Mouse (Mus musculus): Measurements from ENCODE around the gene Cdh4. TPM values are rescaled to one million over a fixed set of nuclear protein-coding genes. Genes with fewer than 3 reads are reported as not detected.
A peak's percentile ranks its signal among the peaks of the same experiment; 100 is the strongest.

Cdh4 gene
- polyA plus RNA-seq, 1 experiment from 2014 or later: 8.8 TPM

DNA sequence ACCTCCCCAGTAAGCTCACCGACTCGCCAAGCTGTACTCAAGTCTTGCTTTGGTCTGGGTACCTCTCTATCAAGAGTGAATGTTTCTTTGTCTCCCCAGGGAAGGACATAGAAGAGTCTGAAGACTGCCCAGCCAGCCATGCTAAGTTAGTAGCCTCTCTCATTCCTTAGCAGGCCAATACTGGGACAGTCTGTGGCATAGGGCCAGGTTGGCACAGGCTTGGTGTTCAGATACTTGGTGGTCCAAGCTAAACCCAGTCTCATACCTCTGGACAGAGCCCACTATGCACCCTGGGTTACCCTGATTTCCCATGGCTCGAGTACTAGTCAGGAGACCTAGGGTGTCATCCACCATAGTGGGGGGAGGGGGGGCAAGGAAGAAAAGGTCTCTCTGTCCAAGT is 1.1 kb upstream of the Cdh4 start:
- no peaks in the 10 kb centered on the region for H3K9me3 ChIP-seq
- no peak overlapping the region for H3K27ac ChIP-seq
- H3K27me3 ChIP-seq: peaks cover 45% of the 10 kb centered on the region
- H3K4me2 ChIP-seq: no peak overlapping the region
- no peak overlapping the region for H3K4me3 ChIP-seq
- 73% methylated on average over 3 of the region's 3 CpGs for WGBS
- no peaks in the 10 kb centered on the region for H3K36me3 ChIP-seq
- ATAC-seq (ENCODE audit: insufficient number of reproducible peaks, low FRiP score, low TSS enrichment, low read depth): no peak
- peaks cover 21% of the 10 kb centered on the region for H3K4me1 ChIP-seq
- no peak overlapping the region for H3K9ac ChIP-seq

DNA sequence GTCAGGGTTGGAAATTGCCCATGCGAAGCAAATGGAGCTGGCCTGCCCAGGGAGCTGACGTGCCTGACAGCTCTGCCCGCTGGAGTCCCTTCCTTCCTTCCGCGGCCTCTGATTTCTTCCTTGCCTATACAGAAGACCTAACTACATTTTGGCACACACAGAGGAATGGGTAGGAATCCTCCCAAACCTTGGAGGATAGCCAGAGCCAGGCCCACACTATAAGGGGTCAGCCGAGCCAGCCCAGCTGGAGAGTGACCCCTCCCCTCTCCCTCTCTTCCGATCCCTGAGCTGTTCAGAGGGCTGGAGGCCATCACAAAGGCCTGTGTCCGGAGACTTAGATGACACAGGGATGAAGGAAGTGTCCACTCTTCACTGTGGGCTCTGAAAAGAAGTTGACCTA is 514 bp upstream of the Cdh4 start:
- no peaks in the 10 kb centered on the region for H3K9me3 ChIP-seq
- H3K36me3 ChIP-seq: no peaks in the 10 kb centered on the region
- H3K27me3 ChIP-seq: peaks cover 45% of the 10 kb centered on the region
- peak overlapping the region; percentile 99 for H3K4me2 ChIP-seq
- H3K27ac ChIP-seq: no peak overlapping the region
- no peak for ATAC-seq (ENCODE audit: insufficient number of reproducible peaks, low FRiP score, low TSS enrichment, low read depth)
- WGBS: 15% methylated on average over 8 of the region's 8 CpGs
- H3K4me1 ChIP-seq: peaks cover 21% of the 10 kb centered on the region
- H3K4me3 ChIP-seq: peak overlapping the region; percentile 68
- 0 out of 2 replicates have a peak overlapping the region, but pooled peaks have one; percentile 17 for H3K9ac ChIP-seq

DNA sequence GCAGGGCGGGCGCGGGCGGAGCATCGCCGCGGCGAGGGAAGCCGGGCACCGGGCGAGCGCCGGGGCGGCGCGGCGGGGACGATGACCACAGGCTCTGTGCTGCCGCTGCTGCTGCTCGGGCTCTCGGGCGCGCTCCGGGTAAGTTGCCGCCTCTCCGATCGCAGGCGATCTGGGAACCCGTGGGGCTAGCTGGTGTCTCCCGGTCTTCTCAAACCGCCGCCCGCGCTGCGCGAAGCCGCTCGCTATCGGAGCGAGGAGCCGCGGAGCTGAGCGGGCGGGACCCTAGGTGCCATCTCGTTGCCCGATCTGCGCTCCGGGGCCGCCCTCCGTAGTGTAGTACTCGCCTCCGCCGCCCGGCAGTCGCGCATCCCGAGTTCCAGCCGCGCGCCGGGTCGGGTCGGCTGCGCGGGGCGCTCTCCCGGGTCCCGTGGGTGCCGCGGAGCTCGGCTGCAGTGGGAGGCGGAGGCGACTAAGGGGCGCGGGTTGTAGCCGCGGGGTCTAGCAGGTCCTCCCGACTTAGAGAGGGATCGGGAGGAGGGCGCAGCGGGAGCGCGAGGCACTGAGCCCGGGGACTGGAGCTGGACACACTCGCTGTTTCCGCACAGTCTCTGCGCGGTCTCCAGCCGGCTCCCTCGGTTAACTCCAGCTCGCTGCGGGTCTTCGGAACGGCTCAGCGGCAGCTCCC is 452 bp downstream of the Cdh4 start:
- H3K27ac ChIP-seq: peak overlapping the region; percentile 61
- H3K4me3 ChIP-seq: peak overlapping the region; percentile 68
- no peaks in the 10 kb centered on the region for H3K36me3 ChIP-seq
- H3K27me3 ChIP-seq: peaks cover 45% of the 10 kb centered on the region
- no peaks in the 10 kb centered on the region for H3K9me3 ChIP-seq
- peak; percentile 64 for ATAC-seq (ENCODE audit: insufficient number of reproducible peaks, low FRiP score, low TSS enrichment, low read depth)
- peak overlapping the region; percentile 57 for H3K9ac ChIP-seq
- H3K4me1 ChIP-seq: peaks cover 21% of the 10 kb centered on the region
- H3K4me2 ChIP-seq: peak overlapping the region; percentile 99
- WGBS: under 1% methylated on average over 79 of the region's 95 CpGs

DNA sequence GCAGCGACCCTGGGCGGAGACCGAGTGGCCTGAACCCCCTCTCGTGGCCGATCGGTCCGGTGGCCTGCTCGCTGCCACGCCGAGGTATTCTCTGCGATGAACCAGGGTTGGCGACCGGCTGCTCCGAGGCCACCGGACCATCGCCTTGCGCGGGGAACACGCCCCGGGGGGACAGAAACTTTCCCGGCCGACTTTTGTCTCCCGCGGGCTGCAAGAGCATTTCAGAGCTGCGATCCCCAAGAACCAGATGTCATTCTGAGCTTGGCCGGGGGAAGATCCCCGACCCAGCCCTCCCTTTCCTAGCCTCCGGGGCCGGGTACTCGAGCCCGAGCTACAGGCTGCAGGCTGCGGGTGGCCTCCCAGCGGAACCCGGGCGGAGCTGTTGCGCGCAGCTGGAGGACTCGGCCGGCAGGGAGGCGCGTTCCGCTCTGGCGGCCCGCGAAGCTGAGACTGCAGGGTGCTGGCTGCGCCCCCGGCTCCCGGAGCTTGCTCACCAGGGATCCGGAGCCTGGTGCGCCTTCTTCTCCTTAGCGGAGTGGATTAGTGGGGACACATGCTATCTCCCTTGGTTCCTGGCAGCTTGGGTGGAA is 1.1 kb downstream of the Cdh4 start:
- Histone ChIP-seq H3K9me3 (no peaks in the 10 kb centered on the region), H3K27ac (peak overlapping the region; percentile 61; the same call in 1 of the 2 replicates), H3K27me3 (peaks cover 43% of the 10 kb centered on the region), H3K4me3 (peak overlapping the region; percentile 68), H3K4me2 (peak overlapping the region; percentile 99), H3K9ac (peak overlapping the region; percentile 57), H3K4me1 (peaks cover 21% of the 10 kb centered on the region), H3K36me3 (no peaks in the 10 kb centered on the region)
- no peak for ATAC-seq (ENCODE audit: insufficient number of reproducible peaks, low FRiP score, low TSS enrichment, low read depth)
- under 1% methylated on average over 51 of the region's 51 CpGs for WGBS

DNA sequence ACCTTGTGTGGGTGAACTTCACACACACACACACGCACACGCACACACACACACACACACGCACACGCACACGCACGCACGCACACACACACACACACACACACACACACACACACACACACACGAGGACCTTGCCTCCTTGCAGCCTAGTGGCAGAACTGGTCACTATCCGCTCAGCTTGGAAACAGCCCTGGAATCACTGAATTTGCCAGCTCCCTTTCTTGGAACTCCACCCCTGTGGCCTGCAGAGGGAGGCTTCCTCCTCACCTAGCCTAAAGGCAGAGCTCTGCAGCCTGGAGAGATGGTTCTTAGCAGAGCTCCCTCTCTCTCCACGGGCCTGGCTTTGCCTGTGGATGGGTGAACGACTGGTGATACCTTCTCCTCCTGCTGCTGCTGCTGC is 1.7 kb downstream of the Cdh4 start:
- no peaks in the 10 kb centered on the region for H3K36me3 ChIP-seq
- peaks cover 21% of the 10 kb centered on the region for H3K4me1 ChIP-seq
- H3K9me3 ChIP-seq: no peaks in the 10 kb centered on the region
- H3K27ac ChIP-seq: no peak overlapping the region
- peaks cover 38% of the 10 kb centered on the region for H3K27me3 ChIP-seq
- H3K4me2 ChIP-seq: peak overlapping the region; percentile 99
- no peak overlapping the region for H3K9ac ChIP-seq
- no peak for ATAC-seq (ENCODE audit: insufficient number of reproducible peaks, low FRiP score, low TSS enrichment, low read depth)
- 18% methylated on average over 11 of the region's 11 CpGs for WGBS
- peak overlapping the region; percentile 68 for H3K4me3 ChIP-seq

DNA sequence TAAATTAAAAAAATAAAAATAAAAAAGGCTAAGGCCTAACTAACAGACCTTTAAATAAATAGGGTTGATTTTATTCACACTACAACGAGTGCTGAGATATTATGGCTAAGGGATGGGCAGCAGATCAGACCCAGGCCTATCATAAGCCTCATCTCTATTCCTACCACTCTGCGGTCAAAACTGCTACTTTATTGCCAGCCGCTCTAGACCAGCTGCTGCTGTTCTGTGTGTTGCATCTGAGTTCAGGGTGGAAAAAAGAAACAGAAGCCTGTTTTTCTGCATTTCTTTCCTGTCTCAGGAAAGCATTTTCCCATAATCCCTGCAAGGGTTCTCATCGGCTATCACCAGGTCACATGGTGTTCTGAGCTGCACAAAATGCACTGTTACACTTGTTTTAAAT is 6.0 kb downstream of the Cdh4 start:
- peaks cover 19% of the 10 kb centered on the region for H3K27me3 ChIP-seq
- H3K36me3 ChIP-seq: no peaks in the 10 kb centered on the region
- WGBS: 89% methylated on average over 4 of the region's 4 CpGs
- H3K4me3 ChIP-seq: no peak overlapping the region
- H3K9ac ChIP-seq: no peak overlapping the region
- H3K9me3 ChIP-seq: no peaks in the 10 kb centered on the region
- peaks cover 5% of the 10 kb centered on the region for H3K4me1 ChIP-seq
- no peak overlapping the region for H3K4me2 ChIP-seq
- no peak for ATAC-seq (ENCODE audit: insufficient number of reproducible peaks, low FRiP score, low TSS enrichment, low read depth)
- H3K27ac ChIP-seq: no peak overlapping the region

DNA sequence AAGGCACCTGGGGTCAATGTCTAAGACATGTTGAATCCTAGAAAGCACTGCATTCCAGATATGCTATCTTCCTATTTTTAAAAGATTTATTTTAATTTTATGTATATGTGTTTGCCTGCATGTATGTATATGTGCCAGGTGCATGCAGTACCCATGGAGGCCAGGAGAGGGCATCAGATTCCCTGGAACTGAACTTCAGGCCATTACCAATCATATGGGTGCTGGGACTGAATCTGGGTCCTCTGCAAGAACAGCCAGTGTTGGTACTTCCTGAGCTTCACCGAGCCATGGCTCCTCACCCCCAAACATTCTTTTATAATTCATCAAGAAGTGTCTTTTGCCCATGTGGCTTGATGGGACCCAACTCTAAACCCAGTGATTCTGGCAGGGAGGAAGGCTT is 6.8 kb downstream of the Cdh4 start:
- Histone ChIP-seq H3K4me3 (no peak overlapping the region), H3K9me3 (no peaks in the 10 kb centered on the region; the same call in 1 of the 2 replicates), H3K27ac (no peak overlapping the region), H3K36me3 (no peaks in the 10 kb centered on the region), H3K4me1 (no peaks in the 10 kb centered on the region), H3K27me3 (peaks cover 15% of the 10 kb centered on the region), H3K9ac (no peak overlapping the region), H3K4me2 (no peak overlapping the region)
- 100% methylated on average over 1 of the region's 1 CpGs for WGBS
- no peak for ATAC-seq (ENCODE audit: insufficient number of reproducible peaks, low FRiP score, low TSS enrichment, low read depth)

DNA sequence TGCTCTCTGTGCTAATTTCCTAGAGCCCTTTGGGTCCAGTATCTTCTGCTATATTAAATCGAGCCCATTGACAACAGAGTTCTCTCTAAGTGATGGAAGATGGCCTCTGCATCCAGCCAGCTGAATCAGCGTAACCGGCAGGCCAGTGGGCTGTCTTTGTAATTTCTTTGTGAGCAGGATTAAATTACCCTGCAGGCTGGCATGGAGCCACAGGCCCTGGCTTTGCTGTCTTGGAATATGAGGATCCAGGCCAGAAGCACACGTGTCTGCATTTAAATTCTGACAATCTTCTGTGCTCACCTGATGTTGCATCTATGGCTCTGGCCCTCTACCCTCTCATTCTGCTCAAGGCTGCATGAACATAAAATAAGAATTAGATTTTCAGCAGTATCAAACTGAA is 17.0 kb downstream of the Cdh4 start:
- Histone ChIP-seq H3K27ac (no peak overlapping the region), H3K4me3 (no peak overlapping the region), H3K36me3 (peaks cover 11% of the 10 kb centered on the region), H3K9ac (no peak overlapping the region), H3K4me2 (no peak overlapping the region), H3K9me3 (peaks cover 54% of the 10 kb centered on the region), H3K4me1 (no peaks in the 10 kb centered on the region), H3K27me3 (no peaks in the 10 kb centered on the region)
- WGBS: 87% methylated on average over 4 of the region's 4 CpGs
- ATAC-seq (ENCODE audit: insufficient number of reproducible peaks, low FRiP score, low TSS enrichment, low read depth): no peak

DNA sequence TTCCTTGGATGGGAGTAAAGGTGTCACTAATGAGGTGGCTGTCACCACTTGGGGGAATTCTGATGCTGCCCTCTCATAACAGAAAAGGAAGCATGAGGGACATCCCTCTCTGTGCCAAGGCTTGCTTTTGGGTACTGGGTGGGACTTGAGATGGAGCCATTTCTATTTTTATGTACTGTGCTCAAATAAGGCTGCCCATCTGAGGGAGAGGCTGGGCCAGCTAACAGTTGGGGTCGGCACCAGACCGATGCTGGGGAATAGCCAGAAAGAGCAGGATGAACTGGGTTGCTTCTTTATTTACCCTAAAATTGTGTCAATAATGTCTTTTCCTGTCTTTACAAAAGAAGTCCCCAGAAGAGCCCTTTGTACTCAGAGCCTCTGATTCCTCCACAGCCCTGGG is 17.4 kb downstream of the Cdh4 start:
- Histone ChIP-seq H3K9ac (no peak overlapping the region), H3K27ac (no peak overlapping the region), H3K4me3 (no peak overlapping the region), H3K4me1 (no peaks in the 10 kb centered on the region), H3K9me3 (peaks cover 57% of the 10 kb centered on the region), H3K27me3 (no peaks in the 10 kb centered on the region), H3K36me3 (peaks cover 10% of the 10 kb centered on the region), H3K4me2 (no peak overlapping the region)
- 91% methylated on average over 2 of the region's 2 CpGs for WGBS
- no peak for ATAC-seq (ENCODE audit: insufficient number of reproducible peaks, low FRiP score, low TSS enrichment, low read depth)

DNA sequence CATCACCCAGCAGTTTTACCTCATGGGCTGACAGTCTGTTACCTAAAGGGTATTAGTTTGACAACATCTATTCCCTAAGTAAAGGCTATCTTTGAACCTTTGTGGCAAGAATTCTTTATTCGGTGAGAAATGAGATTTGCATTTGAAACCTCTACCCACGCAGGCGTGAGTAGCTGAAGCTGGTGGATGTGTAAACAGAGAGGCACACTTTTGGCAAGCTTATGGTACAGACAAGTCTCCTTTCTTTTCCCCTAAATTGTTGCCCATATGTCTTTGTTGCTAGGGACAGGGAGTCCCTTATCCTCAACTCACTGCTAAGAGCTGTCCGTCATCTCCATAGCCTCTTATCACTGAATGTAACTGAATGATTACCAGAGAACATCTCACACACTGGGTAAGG is 21.3 kb downstream of the Cdh4 start:
- H3K4me3 ChIP-seq: no peak overlapping the region
- no peak overlapping the region for H3K4me2 ChIP-seq
- H3K27me3 ChIP-seq: no peaks in the 10 kb centered on the region
- H3K27ac ChIP-seq: no peak overlapping the region
- 90% methylated on average over 4 of the region's 4 CpGs for WGBS
- no peak for ATAC-seq (ENCODE audit: insufficient number of reproducible peaks, low FRiP score, low TSS enrichment, low read depth)
- no peaks in the 10 kb centered on the region for H3K4me1 ChIP-seq
- peaks cover 8% of the 10 kb centered on the region for H3K36me3 ChIP-seq
- peaks cover 66% of the 10 kb centered on the region for H3K9me3 ChIP-seq
- no peak overlapping the region for H3K9ac ChIP-seq

DNA sequence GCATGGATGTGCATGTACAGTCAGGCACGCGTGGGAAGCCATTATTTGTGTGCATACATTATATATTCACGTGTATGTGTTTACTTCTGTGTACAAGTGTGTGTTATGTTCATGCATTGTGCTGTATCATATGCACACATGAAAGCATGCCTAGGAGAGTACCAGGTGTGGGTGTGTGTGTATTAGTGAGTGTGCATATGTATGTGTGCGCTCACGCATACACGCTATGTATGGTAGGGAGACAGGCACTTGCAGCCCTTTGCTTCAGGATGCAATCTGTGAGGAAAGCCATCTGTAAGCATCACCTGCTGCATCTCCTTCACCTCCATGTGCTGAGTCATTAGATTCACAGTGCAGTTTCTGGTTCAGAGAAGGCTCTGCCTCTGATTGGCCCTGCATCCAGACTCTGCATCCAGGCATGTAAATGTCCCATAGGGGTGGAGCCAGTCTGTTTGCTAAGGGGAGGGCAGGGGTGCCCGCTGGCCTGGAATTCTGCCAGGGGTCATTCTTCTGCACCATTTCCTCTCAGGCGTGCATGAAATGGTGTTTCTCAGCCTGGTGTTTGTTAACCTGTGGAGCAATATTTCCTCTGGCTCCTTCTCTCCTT is 25.7 kb downstream of the Cdh4 start:
- H3K4me1 ChIP-seq: no peaks in the 10 kb centered on the region
- no peak overlapping the region for H3K9ac ChIP-seq
- H3K36me3 ChIP-seq: no peaks in the 10 kb centered on the region
- no peaks in the 10 kb centered on the region for H3K27me3 ChIP-seq
- peaks cover 30% of the 10 kb centered on the region for H3K9me3 ChIP-seq
- H3K27ac ChIP-seq: no peak overlapping the region
- no peak overlapping the region for H3K4me2 ChIP-seq
- no peak overlapping the region for H3K4me3 ChIP-seq
- 82% methylated on average over 8 of the region's 8 CpGs for WGBS
- no peak for ATAC-seq (ENCODE audit: insufficient number of reproducible peaks, low FRiP score, low TSS enrichment, low read depth)

DNA sequence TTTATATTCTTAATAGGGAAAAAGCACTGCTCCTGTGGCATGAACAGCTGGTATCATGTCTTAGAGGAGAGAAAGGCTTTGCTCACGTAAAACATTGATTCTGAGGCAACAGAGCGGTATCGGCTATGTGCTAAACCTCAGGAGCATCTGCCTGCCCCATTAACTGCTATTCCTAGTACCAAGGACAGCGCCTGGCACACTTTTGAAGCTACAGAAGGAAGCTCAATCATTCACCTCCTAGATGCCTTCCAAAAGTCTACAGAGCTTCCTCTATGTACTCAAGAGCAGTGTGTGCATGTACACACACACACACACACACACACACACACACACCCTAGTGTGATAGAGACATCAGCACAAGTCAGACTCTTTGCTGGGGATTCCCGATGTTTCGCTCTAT is 34.4 kb downstream of the Cdh4 start:
- no peak overlapping the region for H3K4me2 ChIP-seq
- 76% methylated on average over 6 of the region's 6 CpGs for WGBS
- H3K36me3 ChIP-seq: no peaks in the 10 kb centered on the region
- no peaks in the 10 kb centered on the region for H3K4me1 ChIP-seq
- no peak overlapping the region for H3K4me3 ChIP-seq
- no peaks in the 10 kb centered on the region for H3K9me3 ChIP-seq
- H3K27ac ChIP-seq: no peak overlapping the region
- H3K27me3 ChIP-seq: no peaks in the 10 kb centered on the region
- no peak overlapping the region for H3K9ac ChIP-seq
- no peak for ATAC-seq (ENCODE audit: insufficient number of reproducible peaks, low FRiP score, low TSS enrichment, low read depth)
